Mouse (Mus musculus): ENCODE results near the gene Snrpa.

GRCm38 (mm10) chr7:27218586-27218985 lies 22.5 kb upstream of the Snrpa start:
- TF ChIP-seq CTCF (IDR thresholded peaks at IDR 0.05; ENCODE audit: borderline replicate concordance, extremely low read depth, insufficient read depth, insufficient read length) (no peak), POLR2A (IDR thresholded peaks at IDR 0.05; ENCODE audit: borderline replicate concordance, extremely low read depth, insufficient read depth, insufficient read length, poor library complexity, severe bottlenecking) (no peak)
